Mouse (Mus musculus) lung, postnatal 0 days (tissue): ENCODE measurements around the gene Skil.

ENCODE experiments used
- CTCF ChIP-seq: IDR thresholded peaks from 2 replicates; pipeline ENCODE4 v1.5.1; 2016; ENCODE audit warnings: antibody characterized with exemption, mild to moderate bottlenecking
- EP300 ChIP-seq: IDR thresholded peaks from 2 replicates; pipeline ENCODE4 v1.6.1; 2016; ENCODE audit warnings: antibody characterized with exemption, mild to moderate bottlenecking, control low read depth

DNA sequence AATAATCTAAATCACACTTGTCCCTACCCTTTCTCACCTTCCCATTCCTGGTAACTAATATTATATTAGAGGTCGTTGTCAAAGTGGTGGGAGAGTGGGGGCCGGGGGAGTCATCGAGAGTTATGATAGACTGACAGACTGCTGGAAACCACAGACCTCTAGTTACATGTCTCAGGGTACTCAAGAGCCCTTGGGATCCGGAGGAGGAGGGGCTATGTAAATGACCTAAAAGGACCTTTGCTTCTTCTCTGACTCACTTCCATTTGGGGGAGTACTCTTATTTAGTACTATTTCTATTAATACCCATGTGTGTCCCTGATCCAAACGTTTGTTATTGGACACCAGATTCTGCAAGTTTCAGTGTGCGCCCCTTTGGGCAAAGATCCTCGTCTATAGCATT is 4.9 kb upstream of the Skil start:
- no peak for TF ChIP-seq CTCF
- TF ChIP-seq EP300 = no peak
